Mouse (Mus musculus) MEL (cell line): ENCODE measurements at regions not wholly inside any gene's neighbourhood (a gene's known extent, or its start where the extent isn't known, plus 50 kb on each side); places are given as distances from the start of the nearest gene placed in this dataset.

ENCODE experiments used
- DNase-seq: peaks from one replicate; pipeline ENCODE4 v3.0.0; 2011; ENCODE audit warnings: low read depth, low spot score
- H3K27ac ChIP-seq: 2 replicates; pipeline ENCODE4 v1.5.1; 2012; ENCODE audit warnings: low read depth, mild to moderate bottlenecking, control low read depth, low read length, moderate library complexity; ENCODE audit not compliant: control insufficient read depth
- H3K27me3 ChIP-seq, 2 experiments: fragments of 150-350 bp in 1 of 2; sonication (generic) in 1 of 2; 2 replicates each; pipeline ENCODE4 v1.6.1; 2012; ENCODE audit warnings: low read length in 2 of 2, mild to moderate bottlenecking in 2 of 2, improper control_type of control experiment in 1 of 2, moderate library complexity in 1 of 2; ENCODE audit not compliant: insufficient read depth in 2 of 2, control insufficient read depth in 1 of 2
- H3K36me3 ChIP-seq, 2 experiments: 2 replicates each; pipeline ENCODE4 v1.6.1; 2012 to 2014; ENCODE audit warnings: low read length in 2 of 2, improper control_type of control experiment in 1 of 2, inconsistent platforms in 1 of 2, mild to moderate bottlenecking in 1 of 2; ENCODE audit not compliant: insufficient read depth in 2 of 2, control insufficient read depth in 1 of 2
- H3K4me1 ChIP-seq, 2 experiments: fragments of 150-350 bp in 1 of 2; sonication (generic) in 1 of 2; 2 replicates each; pipeline ENCODE4 v1.6.1; 2012; ENCODE audit warnings: low read length in 2 of 2, improper control_type of control experiment in 1 of 2, mild to moderate bottlenecking in 1 of 2; ENCODE audit not compliant: insufficient read depth in 2 of 2, control insufficient read depth in 1 of 2
- H3K4me3 ChIP-seq, 2 experiments: fragments of 150-350 bp in 1 of 2; sonication (generic) in 1 of 2; 2 replicates each; pipeline ENCODE4 v1.5.1; 2012; ENCODE audit warnings: low read depth in 2 of 2, low read length in 2 of 2, mild to moderate bottlenecking in 2 of 2, moderate library complexity in 2 of 2, control low read depth in 1 of 2, improper control_type of control experiment in 1 of 2; ENCODE audit not compliant: control insufficient read depth in 1 of 2, insufficient read depth in 1 of 2
- H3K79me2 ChIP-seq: 2 replicates; pipeline ENCODE4 v1.6.1; 2012; ENCODE audit warnings: mild to moderate bottlenecking, low read length, moderate library complexity; ENCODE audit not compliant: control insufficient read depth, poor library complexity, insufficient read depth
- H3K9ac ChIP-seq: 2 replicates; pipeline ENCODE4 v1.6.1; 2012; ENCODE audit warnings: low read depth, mild to moderate bottlenecking, control low read depth, low read length, moderate library complexity; ENCODE audit not compliant: control insufficient read depth, poor library complexity, severe bottlenecking
- H3K9me3 ChIP-seq: fragments of 150-350 bp; sonication (generic); replicated peaks from 2 replicates; pipeline ENCODE4 v1.6.1; 2012; ENCODE audit warnings: mild to moderate bottlenecking, low read length, improper control_type of control experiment, moderate library complexity; ENCODE audit not compliant: insufficient read depth
- BHLHE40 ChIP-seq: IDR thresholded peaks from 2 replicates; pipeline ENCODE4 v1.6.1; 2012; ENCODE audit warnings: low read depth, mild to moderate bottlenecking, inconsistent platforms, low read length, improper control_type of control experiment, borderline replicate concordance
- CHD2 ChIP-seq: IDR thresholded peaks from 2 replicates; pipeline ENCODE4 v1.6.1; 2011; ENCODE audit warnings: low read length, improper control_type of control experiment
- CTCF ChIP-seq, 3 experiments: IDR thresholded peaks in 2 of 3; conservative IDR thresholded peaks in 1 of 3; 2 replicates each; pipeline ENCODE4 v1.5.1; 2011 to 2012; ENCODE audit warnings: low read length in 3 of 3, low read depth in 2 of 3, mild to moderate bottlenecking in 2 of 3, improper control_type of control experiment in 1 of 3, inconsistent platforms in 1 of 3, mixed read lengths in 1 of 3, moderate library complexity in 1 of 3; ENCODE audit not compliant: control insufficient read depth in 1 of 3, insufficient read depth in 1 of 3, poor library complexity in 1 of 3, severe bottlenecking in 1 of 3
- EP300 ChIP-seq, 2 experiments: IDR thresholded peaks; 2 replicates each; pipeline ENCODE4 v1.6.1; 2011; ENCODE audit warnings: improper control_type of control experiment in 2 of 2, low read length in 2 of 2, low read depth in 1 of 2, mild to moderate bottlenecking in 1 of 2
- MAFK ChIP-seq: IDR thresholded peaks from 2 replicates; pipeline ENCODE4 v1.6.1; 2011; ENCODE audit warnings: low read depth, mild to moderate bottlenecking, low read length, improper control_type of control experiment, borderline replicate concordance
- MEF2A ChIP-seq: IDR thresholded peaks from 2 replicates; pipeline ENCODE4 v1.6.1; 2014; ENCODE audit warnings: low read depth, mild to moderate bottlenecking, inconsistent platforms, low read length, improper control_type of control experiment; ENCODE audit not compliant: poor library complexity, insufficient replicate concordance, severe bottlenecking; ENCODE audit errors: extremely low read depth
- MXI1 ChIP-seq: IDR thresholded peaks from 2 replicates; pipeline ENCODE4 v1.6.1; 2011; ENCODE audit warnings: mild to moderate bottlenecking, low read depth, low read length, improper control_type of control experiment
- MYB ChIP-seq: IDR thresholded peaks from 2 replicates; pipeline ENCODE4 v1.6.1; 2011; ENCODE audit warnings: mild to moderate bottlenecking, low read depth, low read length, improper control_type of control experiment
- MYC ChIP-seq: IDR thresholded peaks from 2 replicates; pipeline ENCODE4 v1.6.1; 2011; ENCODE audit warnings: low read depth, mild to moderate bottlenecking, low read length, improper control_type of control experiment, moderate library complexity
- NELFE ChIP-seq: IDR thresholded peaks from 2 replicates; pipeline ENCODE4 v1.6.1; 2011; ENCODE audit warnings: low read depth, low read length, improper control_type of control experiment
- NRF1 ChIP-seq: IDR thresholded peaks from 2 replicates; pipeline ENCODE4 v1.6.1; 2014; ENCODE audit warnings: low read depth, mild to moderate bottlenecking, inconsistent platforms, low read length, improper control_type of control experiment, moderate library complexity; ENCODE audit not compliant: poor library complexity, insufficient read depth, severe bottlenecking
- POLR2AphosphoS5 ChIP-seq: IDR thresholded peaks from 2 replicates; pipeline ENCODE4 v1.6.1; 2012; ENCODE audit warnings: low read depth, borderline replicate concordance, mild to moderate bottlenecking, inconsistent platforms, low read length, moderate library complexity, mixed read lengths
- RCOR1 ChIP-seq: IDR thresholded peaks from 2 replicates; pipeline ENCODE4 v1.6.1; 2012; ENCODE audit warnings: low read depth, mild to moderate bottlenecking, inconsistent platforms, low read length, improper control_type of control experiment
- TAL1 ChIP-seq: IDR thresholded peaks from 2 replicates; pipeline ENCODE4 v1.6.1; 2012; ENCODE audit warnings: mild to moderate bottlenecking, inconsistent platforms, low read length, moderate library complexity, mixed read lengths
- TBP ChIP-seq: IDR thresholded peaks from 2 replicates; pipeline ENCODE4 v1.8.0; 2011; ENCODE audit warnings: low read depth, low read length, improper control_type of control experiment
- TCF12 ChIP-seq: IDR thresholded peaks from 2 replicates; pipeline ENCODE4 v1.6.1; 2014; ENCODE audit warnings: low read depth, mild to moderate bottlenecking, inconsistent platforms, low read length, improper control_type of control experiment, moderate library complexity
- UBTF ChIP-seq: IDR thresholded peaks from 2 replicates; pipeline ENCODE4 v1.6.1; 2012; ENCODE audit warnings: low read depth, mild to moderate bottlenecking, inconsistent platforms, low read length, improper control_type of control experiment, moderate library complexity, borderline replicate concordance; ENCODE audit not compliant: insufficient read depth
- USF1 ChIP-seq: IDR thresholded peaks from 2 replicates; pipeline ENCODE4 v1.6.1; 2014; ENCODE audit warnings: low read depth, mild to moderate bottlenecking, inconsistent platforms, low read length, improper control_type of control experiment, moderate library complexity
- ZMIZ1 ChIP-seq: IDR thresholded peaks from 2 replicates; pipeline ENCODE4 v1.6.1; 2012; ENCODE audit warnings: low read depth, mild to moderate bottlenecking, inconsistent platforms, low read length, improper control_type of control experiment, moderate library complexity

- Histone ChIP-seq H3K27ac (no peak overlapping the region), H3K4me1 (no peaks in the 10 kb centered on the region), H3K4me3 (no peak overlapping the region), H3K9ac (no peak overlapping the region), H3K9me3 (no peaks in the 10 kb centered on the region), H3K27me3 (no peaks in the 10 kb centered on the region), H3K79me2 (no peaks in the 10 kb centered on the region), H3K36me3 (no peaks in the 10 kb centered on the region)
- TF ChIP-seq NELFE (no peak), ZMIZ1 (no peak), TBP (no peak), MYB (no peak), EP300 (IDR thresholded peaks at IDR 0.05; ENCODE audit: low read depth in 1 of 2, low read length in 2 of 2) (no peak), MEF2A (no peak), TAL1 (no peak), CHD2 (no peak), MAFK (no peak), NRF1 (no peak), MYC (no peak), POLR2AphosphoS5 (no peak), USF1 (no peak), RCOR1 (no peak), UBTF (no peak), BHLHE40 (no peak)
- no peak for DNase-seq
Measured at GRCm38 (mm10) chr13:72809226-72809625, 180.6 kb downstream of the Irx2 start.

- H3K9ac ChIP-seq, result no peak overlapping the region
- H3K9me3 ChIP-seq, result no peaks in the 10 kb centered on the region
- no peaks in the 10 kb centered on the region for H3K27me3 ChIP-seq
- no peak for DNase-seq
- H3K79me2 ChIP-seq, result no peaks in the 10 kb centered on the region
- no peak overlapping the region for H3K4me3 ChIP-seq
- H3K27ac ChIP-seq, result no peak overlapping the region
- H3K4me1 ChIP-seq, result no peaks in the 10 kb centered on the region
- H3K36me3 ChIP-seq, result no peaks in the 10 kb centered on the region
- TF ChIP-seq TCF12, result no peak
- TF ChIP-seq ZMIZ1, result no peak
- no peak for TF ChIP-seq EP300 (IDR thresholded peaks at IDR 0.05; ENCODE audit: low read depth in 1 of 2, low read length in 2 of 2)
- no peak for TF ChIP-seq MXI1
- TF ChIP-seq CTCF (IDR thresholded peaks at IDR 0.05 in 2 of 3, conservative IDR thresholded peaks at IDR 0.05 in 1 of 3; ENCODE audit: control insufficient read depth in 1 of 3, insufficient read depth in 1 of 3, low read depth in 2 of 3, low read length in 3 of 3, poor library complexity in 1 of 3, severe bottlenecking in 1 of 3), result no peak
- no peak for TF ChIP-seq POLR2AphosphoS5
Measured at GRCm38 (mm10) chr13:72810626-72811025, 182.0 kb downstream of the Irx2 start.
